Mouse (Mus musculus): ENCODE results near the gene Pex26. TPM values are rescaled to one million over a fixed set of nuclear protein-coding genes. Genes with fewer than 3 reads are reported as not detected.

Gene Pex26
- polyA plus RNA-seq, 1 experiment from 2014 or later = 14.2 TPM

Other genes starting within 250 kb of the Pex26 start
- gene Mical3, start 52.7 kb upstream of the Pex26 start, polyA plus RNA-seq (2015; fragmentation: Nextera tagmentation; extraction: Ambion mirVana) = 27.8 and 28.6 TPM in 2 replicates
- gene Tuba8, start 27.0 kb downstream of the Pex26 start, polyA plus RNA-seq (2015; fragmentation: Nextera tagmentation; extraction: Ambion mirVana) = 0.13 and 0.19 TPM in 2 replicates
- 0.64 and 0.92 TPM in 2 replicates for gene Usp18, start 62.2 kb downstream of the Pex26 start, polyA plus RNA-seq (2015; fragmentation: Nextera tagmentation; extraction: Ambion mirVana)
- 16.4 and 18.6 TPM in 2 replicates for gene Slc6a13, start 116.6 kb downstream of the Pex26 start, polyA plus RNA-seq (2015; fragmentation: Nextera tagmentation; extraction: Ambion mirVana)
- 0.47 and 0.49 TPM in 2 replicates for gene Slc6a12, start 159.4 kb downstream of the Pex26 start, polyA plus RNA-seq (2015; fragmentation: Nextera tagmentation; extraction: Ambion mirVana)

Data from forebrain, embryonic 15.5 days (tissue).